Mouse (Mus musculus) embryonic facial prominence, embryonic 12.5 days (tissue): ENCODE measurements at regions not wholly inside any gene's neighbourhood (a gene's known extent, or its start where the extent isn't known, plus 50 kb on each side); places are given as distances from the start of the nearest gene placed in this dataset.

Experiments used
- ATAC-seq: fragments of 200-750 bp; cut with Nextera tagmentation; 2 replicates; pipeline ENCODE4 v1.8.0; 2017; ENCODE audit not compliant: insufficient number of reproducible peaks, insufficient read depth, low FRiP score, low TSS enrichment
- H3K27ac ChIP-seq: fragments of 300-500 bp; sonication (generic); 2 replicates; pipeline ENCODE4 v1.5.1; 2016; ENCODE audit warnings: mild to moderate bottlenecking
- H3K27me3 ChIP-seq: fragments of 300-500 bp; sonication (generic); 2 replicates; pipeline ENCODE4 v1.6.1; 2016; ENCODE audit warnings: mild to moderate bottlenecking, moderate library complexity
- H3K36me3 ChIP-seq: fragments of 300-500 bp; sonication (generic); 2 replicates; pipeline ENCODE4 v1.6.1; 2016; ENCODE audit warnings: mild to moderate bottlenecking
- H3K4me1 ChIP-seq: fragments of 300-500 bp; sonication (generic); 2 replicates; pipeline ENCODE4 v1.6.1; 2016
- H3K4me2 ChIP-seq: fragments of 300-500 bp; sonication (generic); replicated peaks from 2 replicates; pipeline ENCODE4 v1.6.1; 2016; ENCODE audit warnings: mild to moderate bottlenecking, moderate library complexity
- H3K4me3 ChIP-seq: fragments of 300-500 bp; sonication (generic); 2 replicates; pipeline ENCODE4 v1.5.1; 2016; ENCODE audit warnings: mild to moderate bottlenecking
- H3K9ac ChIP-seq: fragments of 300-500 bp; sonication (generic); 2 replicates; pipeline ENCODE4 v1.6.1; 2016; ENCODE audit warnings: mild to moderate bottlenecking, moderate library complexity
- H3K9me3 ChIP-seq: fragments of 300-500 bp; sonication (generic); 2 replicates; pipeline ENCODE4 v1.6.1; 2016; ENCODE audit warnings: mild to moderate bottlenecking, moderate library complexity
- WGBS: fragments of 180-500 bp; shearing (Covaris S2); methylation state at CpG from one replicate; pipeline ENCODE4 v1.1.7; 2016; 5-methylcytosine and 5-hydroxymethylcytosine counted together

- no peaks in the 10 kb centered on the region for H3K36me3 ChIP-seq
- H3K4me1 ChIP-seq = no peaks in the 10 kb centered on the region
- no peaks in the 10 kb centered on the region for H3K9me3 ChIP-seq
- no peaks in the 10 kb centered on the region for H3K27me3 ChIP-seq
- H3K4me2 ChIP-seq = no peak overlapping the region
- whole genome bisulfite sequencing = 60% methylated on average over 3 of the region's 3 CpGs
- ATAC-seq = no peak
- H3K9ac ChIP-seq = no peak overlapping the region
- H3K4me3 ChIP-seq = no peak overlapping the region
- no peak overlapping the region for H3K27ac ChIP-seq
These were observed 274.7 kb upstream of the Ddx18 start for GRCm38 (mm10) chr1:121842381-121843075.

GRCm38 (mm10) chr1:121833559-121833958 is 265.8 kb upstream of the Ddx18 start:
- ATAC-seq = no peak
- H3K9me3 ChIP-seq = no peaks in the 10 kb centered on the region
- H3K4me1 ChIP-seq = no peaks in the 10 kb centered on the region
- WGBS = 24% methylated on average over 2 of the region's 2 CpGs
- no peak overlapping the region for H3K27ac ChIP-seq
- no peak overlapping the region for H3K4me3 ChIP-seq
- H3K27me3 ChIP-seq = no peaks in the 10 kb centered on the region
- no peak overlapping the region for H3K4me2 ChIP-seq
- no peak overlapping the region for H3K9ac ChIP-seq
- H3K36me3 ChIP-seq = no peaks in the 10 kb centered on the region

GRCm38 (mm10) chr1:121830242-121830641 is 262.5 kb upstream of the Ddx18 start:
- 53% methylated on average over 2 of the region's 2 CpGs for WGBS
- H3K4me2 ChIP-seq = no peak overlapping the region
- H3K4me3 ChIP-seq = no peak overlapping the region
- ATAC-seq = no peak
- no peaks in the 10 kb centered on the region for H3K36me3 ChIP-seq
- no peaks in the 10 kb centered on the region for H3K9me3 ChIP-seq
- no peaks in the 10 kb centered on the region for H3K4me1 ChIP-seq
- no peak overlapping the region for H3K27ac ChIP-seq
- no peak overlapping the region for H3K9ac ChIP-seq
- H3K27me3 ChIP-seq = no peaks in the 10 kb centered on the region

GRCm38 (mm10) chr1:121822950-121823349 is 255.2 kb upstream of the Ddx18 start:
- no peaks in the 10 kb centered on the region for H3K4me1 ChIP-seq
- ATAC-seq = no peak
- no peaks in the 10 kb centered on the region for H3K27me3 ChIP-seq
- no peaks in the 10 kb centered on the region for H3K36me3 ChIP-seq
- no peak overlapping the region for H3K4me2 ChIP-seq
- WGBS = 84% methylated on average over 4 of the region's 4 CpGs
- H3K27ac ChIP-seq = no peak overlapping the region
- H3K9ac ChIP-seq = no peak overlapping the region
- H3K9me3 ChIP-seq = no peaks in the 10 kb centered on the region
- H3K4me3 ChIP-seq = no peak overlapping the region

- no peak overlapping the region for H3K4me2 ChIP-seq
- ATAC-seq = no peak
- 66% methylated on average over 2 of the region's 2 CpGs for WGBS
- H3K27me3 ChIP-seq = no peaks in the 10 kb centered on the region
- no peaks in the 10 kb centered on the region for H3K4me1 ChIP-seq
- H3K9me3 ChIP-seq = no peaks in the 10 kb centered on the region
- no peak overlapping the region for H3K27ac ChIP-seq
- H3K36me3 ChIP-seq = no peaks in the 10 kb centered on the region
- no peak overlapping the region for H3K9ac ChIP-seq
- H3K4me3 ChIP-seq = no peak overlapping the region
These were observed 235.5 kb upstream of the Ddx18 start for GRCm38 (mm10) chr1:121803338-121803737.

GRCm38 (mm10) chr1:121802476-121802875 is 234.7 kb upstream of the Ddx18 start:
- Histone ChIP-seq H3K9ac (no peak overlapping the region), H3K4me1 (no peaks in the 10 kb centered on the region), H3K36me3 (no peaks in the 10 kb centered on the region), H3K27me3 (no peaks in the 10 kb centered on the region), H3K9me3 (no peaks in the 10 kb centered on the region), H3K4me2 (no peak overlapping the region), H3K4me3 (no peak overlapping the region), H3K27ac (no peak overlapping the region)
- no peak for ATAC-seq
- WGBS = 95% methylated on average over 4 of the region's 4 CpGs

GRCm38 (mm10) chr1:121798502-121798901 is 230.7 kb upstream of the Ddx18 start:
- H3K9me3 ChIP-seq = no peaks in the 10 kb centered on the region
- H3K36me3 ChIP-seq = no peaks in the 10 kb centered on the region
- no peak overlapping the region for H3K4me2 ChIP-seq
- WGBS = 83% methylated on average over 12 of the region's 12 CpGs
- H3K9ac ChIP-seq = no peak overlapping the region
- H3K4me3 ChIP-seq = no peak overlapping the region
- no peaks in the 10 kb centered on the region for H3K27me3 ChIP-seq
- H3K27ac ChIP-seq = no peak overlapping the region
- no peak for ATAC-seq
- no peaks in the 10 kb centered on the region for H3K4me1 ChIP-seq

GRCm38 (mm10) chr1:121795024-121795786 is 227.4 kb upstream of the Ddx18 start:
- Histone ChIP-seq H3K9ac (no peak overlapping the region), H3K27me3 (no peaks in the 10 kb centered on the region), H3K4me3 (no peak overlapping the region), H3K4me2 (no peak overlapping the region), H3K4me1 (no peaks in the 10 kb centered on the region), H3K36me3 (no peaks in the 10 kb centered on the region), H3K9me3 (no peaks in the 10 kb centered on the region), H3K27ac (no peak overlapping the region)
- WGBS = 67% methylated on average over 11 of the region's 11 CpGs
- ATAC-seq = no peak

GRCm38 (mm10) chr1:121785631-121786030 is 217.8 kb upstream of the Ddx18 start:
- no peaks in the 10 kb centered on the region for H3K36me3 ChIP-seq
- no peak overlapping the region for H3K4me3 ChIP-seq
- H3K4me1 ChIP-seq = no peaks in the 10 kb centered on the region
- no peak overlapping the region for H3K27ac ChIP-seq
- no peaks in the 10 kb centered on the region for H3K9me3 ChIP-seq
- ATAC-seq = no peak
- 18% methylated on average over 3 of the region's 3 CpGs for WGBS
- H3K9ac ChIP-seq = no peak overlapping the region
- H3K4me2 ChIP-seq = no peak overlapping the region
- H3K27me3 ChIP-seq = no peaks in the 10 kb centered on the region

GRCm38 (mm10) chr1:121773988-121774387 is 206.2 kb upstream of the Ddx18 start:
- Histone ChIP-seq H3K4me1 (peaks cover 12% of the 10 kb centered on the region), H3K9ac (no peak overlapping the region), H3K27me3 (no peaks in the 10 kb centered on the region), H3K9me3 (no peaks in the 10 kb centered on the region), H3K4me2 (no peak overlapping the region), H3K4me3 (no peak overlapping the region), H3K27ac (no peak overlapping the region), H3K36me3 (no peaks in the 10 kb centered on the region)
- ATAC-seq = no peak
- WGBS = 93% methylated on average over 2 of the region's 2 CpGs

GRCm38 (mm10) chr1:121771444-121771843 is 203.7 kb upstream of the Ddx18 start:
- ATAC-seq = no peak
- Histone ChIP-seq H3K4me2 (peak overlapping the region; percentile 22; the same call in 1 of the 2 replicates), H3K27ac (no peak overlapping the region), H3K9ac (no peak overlapping the region), H3K4me1 (peaks cover 12% of the 10 kb centered on the region), H3K9me3 (no peaks in the 10 kb centered on the region), H3K4me3 (no peak overlapping the region), H3K36me3 (no peaks in the 10 kb centered on the region), H3K27me3 (no peaks in the 10 kb centered on the region)
- 62% methylated on average over 1 of the region's 1 CpGs for WGBS

GRCm38 (mm10) chr1:121770936-121771335 is 203.1 kb upstream of the Ddx18 start:
- ATAC-seq = no peak
- peak overlapping the region; percentile 22 for H3K4me2 ChIP-seq
- H3K9me3 ChIP-seq = no peaks in the 10 kb centered on the region
- no peak overlapping the region for H3K9ac ChIP-seq
- WGBS = 15% methylated on average over 12 of the region's 12 CpGs
- no peaks in the 10 kb centered on the region for H3K27me3 ChIP-seq
- no peak overlapping the region for H3K27ac ChIP-seq
- H3K4me1 ChIP-seq = peaks cover 12% of the 10 kb centered on the region
- no peak overlapping the region for H3K4me3 ChIP-seq
- no peaks in the 10 kb centered on the region for H3K36me3 ChIP-seq
